Mouse (Mus musculus): ENCODE measurements around the gene Olfr1377.
"Not testable (repeated sequence)": the region's sequence is repeated elsewhere in the genome, so short reads cannot be mapped to it uniquely, and the experiment has no call there.

Gene Olfr1377

DNA sequence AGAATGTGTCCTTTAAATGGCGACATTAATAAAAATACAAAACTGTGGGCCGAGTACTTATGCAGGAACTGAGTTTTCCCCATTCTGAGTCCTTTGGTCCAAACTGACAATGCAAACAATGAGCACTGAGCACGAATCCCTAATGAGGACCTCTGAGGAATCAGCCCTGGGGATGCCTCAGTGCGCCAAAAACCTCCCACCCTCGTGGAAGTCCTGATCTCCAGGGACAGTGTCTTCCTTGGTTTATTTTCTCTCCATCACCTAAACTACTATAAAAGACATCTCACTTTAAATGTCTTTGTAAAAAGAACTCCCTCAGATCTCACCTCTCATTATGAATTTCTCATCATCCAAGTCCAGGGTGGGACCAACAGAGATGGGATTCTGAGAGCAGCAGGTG lies at the start of gene Olfr1377:
Olfr1377 (plus strand) TSS at position 301 of the 400 bp plus-strand sequence.
- DNase-seq: no peak

DNA sequence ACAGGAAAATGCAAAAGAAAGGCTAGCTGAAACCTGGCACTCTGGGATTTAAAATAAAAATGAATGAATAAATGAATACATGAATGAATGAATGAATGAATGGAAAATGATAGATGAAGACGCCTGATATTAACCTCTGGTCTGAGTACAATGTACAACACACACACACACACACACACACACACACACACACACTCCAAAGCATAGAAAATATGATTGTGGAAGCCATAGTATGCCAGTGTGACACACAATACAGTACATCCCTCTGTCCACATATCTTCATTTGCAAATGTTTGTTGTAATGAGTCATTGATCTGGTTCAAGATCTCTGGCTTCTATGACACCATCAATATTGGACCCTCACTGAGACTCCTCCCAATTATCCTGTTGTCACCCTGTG lies 49.7 kb upstream of the Olfr1377 start:
- DNase-seq: no peak

DNA sequence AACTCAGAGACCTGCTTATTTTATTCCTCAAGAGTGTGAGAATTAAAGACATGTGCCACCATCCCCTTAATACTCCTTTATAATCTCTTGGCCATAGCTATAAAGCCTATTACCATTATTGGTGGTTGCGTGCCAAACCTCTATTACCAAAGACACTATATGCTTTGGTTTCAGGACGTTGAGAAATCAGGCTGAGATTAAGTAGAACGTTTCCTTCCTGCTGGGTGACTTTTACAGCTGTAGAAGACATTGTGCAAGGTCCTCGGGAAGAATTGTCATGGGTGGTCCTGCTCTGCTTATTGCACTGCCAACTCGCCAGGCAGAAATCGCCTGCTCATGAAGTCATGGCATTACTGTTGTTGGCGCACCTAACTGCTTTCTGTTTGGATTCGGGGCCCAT lies 43.3 kb upstream of the Olfr1377 start:
- DNase-seq: no peak

DNA sequence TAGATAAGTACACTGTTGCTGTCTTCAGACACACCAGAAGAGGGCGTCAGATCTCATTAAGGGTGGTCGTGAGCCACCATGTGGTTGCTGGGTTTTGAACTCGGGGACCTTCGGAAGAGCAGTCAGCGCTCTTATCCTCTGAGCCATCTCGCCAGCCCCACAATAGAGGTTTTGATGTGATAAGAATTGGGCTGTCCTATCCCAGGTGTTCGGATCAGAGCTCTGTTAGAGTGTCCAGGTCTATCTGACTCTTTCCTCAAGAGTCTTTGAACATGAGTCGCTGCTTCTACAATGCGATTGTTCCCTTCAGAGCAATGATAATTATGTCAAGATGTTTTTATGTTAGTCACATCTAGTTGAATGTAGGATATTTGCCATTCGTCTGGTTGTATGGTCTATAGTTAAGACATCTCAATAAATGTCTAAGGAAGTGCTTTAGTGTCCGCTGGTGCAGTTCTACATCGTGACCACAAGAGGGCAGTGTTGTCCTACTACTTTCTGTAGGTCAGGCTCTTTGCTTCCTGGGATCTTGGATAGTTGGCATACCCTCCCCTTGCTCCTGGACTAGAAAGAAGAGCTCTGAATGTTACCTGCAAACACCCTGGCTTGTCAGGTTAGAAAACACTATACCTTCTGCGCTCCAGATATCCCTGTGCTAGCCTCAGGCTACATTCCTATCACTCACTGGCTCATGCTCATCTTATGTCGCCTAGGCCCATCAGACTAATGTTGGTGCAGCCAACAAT lies 42.0 kb upstream of the Olfr1377 start:
- peak; percentile 13 for DNase-seq

DNA sequence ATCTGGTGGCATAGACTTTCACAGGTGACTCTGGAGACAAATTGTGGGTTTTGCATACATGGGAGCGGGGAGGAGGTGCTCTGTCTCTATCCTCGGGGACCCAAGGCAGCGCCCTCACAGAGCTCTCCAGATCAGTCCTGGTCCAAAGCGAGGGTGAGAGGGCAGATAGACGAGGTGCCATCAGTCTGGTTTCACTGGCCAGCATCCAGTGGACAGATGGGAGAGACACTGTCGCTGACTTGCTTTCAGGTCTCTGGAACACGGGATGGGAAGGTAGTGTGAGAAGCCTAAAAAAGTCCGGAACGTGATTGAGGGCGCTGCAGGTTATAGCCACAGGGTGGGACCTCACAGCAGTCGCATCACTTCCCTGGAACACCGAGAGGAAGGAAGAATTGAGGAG lies 39.4 kb upstream of the Olfr1377 start:
- no peak for DNase-seq

DNA sequence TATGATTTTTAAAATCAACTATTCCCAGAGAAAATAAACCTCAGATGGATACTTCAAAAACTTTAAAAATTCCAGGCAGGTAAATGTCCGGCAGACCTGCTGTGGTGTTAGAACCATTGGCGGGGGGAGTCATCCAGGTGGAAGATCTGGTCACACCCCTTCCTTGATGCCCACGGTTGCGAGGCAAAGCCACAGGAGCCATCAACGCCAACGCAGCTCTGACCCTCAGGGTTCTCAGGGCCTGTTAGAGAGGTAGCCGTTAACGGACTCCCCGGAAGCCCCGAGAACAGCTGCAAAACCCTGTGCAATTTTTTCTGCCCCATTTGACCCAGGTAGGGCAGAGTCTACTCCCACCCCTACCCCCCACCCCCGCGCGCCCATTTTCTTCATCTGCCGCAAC lies 38.3 kb upstream of the Olfr1377 start, which contains the start of gene 4933414I15Rik:
4933414I15Rik (minus strand) TSS at position 260 of the 400 bp plus-strand sequence.
- no peak for DNase-seq

DNA sequence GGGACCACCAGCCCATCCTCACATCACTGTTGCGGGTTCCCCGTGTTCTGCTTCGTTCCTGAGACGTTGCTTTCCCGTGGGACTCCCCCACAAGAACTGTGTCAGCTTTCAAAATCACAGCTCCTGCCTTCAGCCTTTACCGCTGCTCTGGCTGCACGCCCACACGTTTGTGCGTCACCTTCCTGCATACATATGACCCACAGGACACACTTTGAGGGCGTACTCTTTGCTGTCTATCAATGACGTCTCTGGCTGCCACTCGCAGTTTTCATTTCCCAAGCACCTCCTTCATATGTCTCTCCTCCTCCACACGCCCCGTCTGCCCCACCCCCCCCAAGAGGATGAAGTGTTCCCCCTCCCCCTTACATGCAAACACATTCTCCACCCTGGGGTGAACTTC lies 29.5 kb upstream of the Olfr1377 start:
- no peak for DNase-seq

DNA sequence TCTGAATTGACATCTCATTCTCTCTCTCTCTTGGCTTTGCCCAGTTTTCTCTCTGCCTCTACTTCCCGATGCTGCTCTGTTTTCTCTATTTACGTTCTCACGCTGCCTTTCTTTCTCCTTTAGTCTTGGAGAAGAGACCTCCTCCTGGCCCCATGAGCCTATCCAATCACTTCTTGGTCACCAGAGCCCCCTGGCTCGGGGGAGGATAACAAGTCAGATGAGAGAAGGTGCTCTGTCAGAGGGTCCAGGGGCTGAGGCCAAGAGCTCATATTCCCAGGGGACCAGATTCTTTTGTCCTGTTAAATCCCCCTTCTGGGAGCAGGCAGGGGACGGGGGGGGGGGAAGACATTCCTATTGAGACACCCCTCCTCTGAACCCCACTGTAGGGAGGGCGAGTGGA lies 28.1 kb upstream of the Olfr1377 start, which contains the start of gene Prop1:
Prop1 (minus strand) TSS at position 101 of the 400 bp plus-strand sequence.
- no peak for DNase-seq

DNA sequence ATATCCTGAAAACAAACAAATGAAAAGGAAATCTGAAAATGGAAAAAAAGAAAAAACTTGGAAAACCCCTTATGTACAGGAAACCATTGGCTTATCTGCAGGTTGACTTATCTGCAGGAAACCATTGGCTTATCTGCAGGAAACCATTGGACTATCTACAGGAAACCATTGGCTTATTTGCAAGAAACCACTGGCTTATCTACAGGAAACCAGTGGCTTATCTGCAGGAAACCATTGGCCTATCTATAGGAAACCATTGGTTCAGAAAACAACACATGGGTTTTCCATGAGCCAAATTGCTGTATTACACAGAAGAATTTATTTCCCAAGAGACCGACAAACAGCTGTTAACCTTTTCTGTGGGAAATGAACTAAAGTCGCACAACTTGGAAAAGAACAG lies 16.9 kb upstream of the Olfr1377 start:
- DNase-seq: peak; percentile 28

DNA sequence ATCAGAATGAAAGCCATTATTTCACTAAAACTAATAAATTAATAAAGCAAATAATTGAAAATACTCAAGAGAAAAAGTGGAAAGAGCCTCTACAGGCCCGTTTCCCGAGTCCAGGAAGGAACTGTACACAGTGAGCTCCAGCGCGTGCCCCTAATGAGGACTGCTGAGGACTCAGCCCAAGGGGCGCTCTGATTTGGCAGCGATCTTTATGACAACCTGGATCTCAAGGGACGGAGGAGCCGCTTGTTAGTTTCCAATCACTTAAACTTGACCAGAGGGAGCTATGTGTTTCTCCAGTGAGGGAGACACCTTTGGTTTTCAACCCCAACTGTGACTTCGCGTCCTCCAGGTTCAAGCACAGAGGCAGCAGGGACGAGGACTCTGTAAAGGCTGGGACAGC lies 15.5 kb upstream of the Olfr1377 start, which contains the start of gene Olfr1378:
Olfr1378 (plus strand) TSS at position 301 of the 400 bp plus-strand sequence.
- DNase-seq: no peak

DNA sequence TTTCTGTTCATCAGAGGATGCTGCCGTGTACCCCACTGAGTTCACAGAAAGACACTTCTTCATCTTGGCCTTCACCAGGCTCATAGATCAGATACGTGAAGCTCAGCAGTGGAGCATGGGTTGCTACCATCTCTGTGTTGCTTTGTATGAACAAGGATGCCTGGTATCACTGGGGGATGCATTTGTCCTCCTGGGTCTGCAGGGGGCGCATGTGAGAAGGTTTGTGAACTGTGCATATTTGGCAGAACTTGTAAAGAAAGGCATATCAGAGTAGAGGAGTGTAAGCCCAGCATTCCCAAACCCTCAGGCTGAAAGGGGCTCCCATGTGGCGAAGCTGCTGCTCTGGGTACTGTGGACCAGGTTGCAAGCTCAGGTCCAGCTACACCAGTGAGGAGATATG lies 4.6 kb upstream of the Olfr1377 start:
- DNase-seq: no peak

DNA sequence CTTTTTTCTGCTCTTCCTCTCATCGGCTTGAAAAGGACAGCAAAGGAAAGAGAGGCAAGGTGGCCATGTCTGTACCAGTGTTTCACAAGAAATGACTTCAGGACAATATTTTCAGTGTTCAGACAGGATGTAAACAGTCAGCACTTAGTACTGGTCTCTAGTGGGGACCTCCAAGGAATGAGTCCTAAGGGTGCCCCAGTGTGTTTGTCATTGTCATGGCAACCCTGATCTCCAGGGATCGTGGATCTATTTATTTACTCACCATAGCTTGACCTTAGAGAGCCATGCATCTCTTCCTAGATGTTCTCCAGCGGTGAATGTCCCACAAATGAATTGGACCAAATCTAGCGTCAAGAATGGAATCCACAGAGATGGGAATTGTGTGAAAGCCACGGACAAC lies 21.5 kb downstream of the Olfr1377 start, which contains the start of gene Olfr51:
Olfr51 (plus strand) TSS at position 301 of the 400 bp plus-strand sequence.
- no peak for DNase-seq

DNA sequence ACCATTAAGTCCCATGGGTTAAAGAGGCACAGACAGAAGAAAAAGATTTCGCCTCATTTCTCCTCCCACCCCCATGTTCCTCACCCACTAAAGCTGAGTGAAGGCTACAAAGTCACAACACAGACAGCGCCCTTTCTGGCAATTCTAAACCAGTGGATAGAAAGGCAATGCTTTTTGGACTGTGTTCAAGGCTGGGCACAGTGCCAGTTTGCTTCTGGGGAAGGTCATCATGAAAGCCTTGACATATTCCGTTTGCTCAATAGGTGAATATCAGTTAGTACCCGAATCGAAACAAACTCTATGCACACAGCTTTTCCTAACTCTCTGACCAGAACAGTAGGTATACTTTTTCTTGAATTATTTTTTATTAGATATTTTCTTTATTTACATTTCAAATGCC lies 30.1 kb downstream of the Olfr1377 start:
- peak; percentile 38 for DNase-seq

DNA sequence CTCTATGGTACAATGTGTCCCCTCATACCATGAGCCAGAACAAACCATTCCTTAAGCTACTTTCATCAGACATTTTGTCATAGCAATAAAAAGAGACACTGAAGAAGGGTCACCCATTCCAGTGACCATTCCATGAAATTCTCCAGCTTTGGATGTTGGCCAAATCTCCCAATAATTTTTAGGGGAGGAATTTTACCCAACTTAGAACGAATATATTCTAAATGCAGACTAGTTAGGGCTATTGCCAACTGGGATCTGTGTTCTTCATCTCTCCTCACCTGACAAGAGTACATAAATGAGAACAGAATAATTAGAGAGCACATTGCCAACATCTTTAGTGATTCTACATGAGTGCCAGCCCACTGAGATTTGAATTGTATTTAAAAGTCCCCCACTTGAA lies 32.2 kb downstream of the Olfr1377 start, which contains the start of gene Olfr54:
Olfr54 (plus strand) TSS at position 301 of the 400 bp plus-strand sequence.
- DNase-seq: no peak

DNA sequence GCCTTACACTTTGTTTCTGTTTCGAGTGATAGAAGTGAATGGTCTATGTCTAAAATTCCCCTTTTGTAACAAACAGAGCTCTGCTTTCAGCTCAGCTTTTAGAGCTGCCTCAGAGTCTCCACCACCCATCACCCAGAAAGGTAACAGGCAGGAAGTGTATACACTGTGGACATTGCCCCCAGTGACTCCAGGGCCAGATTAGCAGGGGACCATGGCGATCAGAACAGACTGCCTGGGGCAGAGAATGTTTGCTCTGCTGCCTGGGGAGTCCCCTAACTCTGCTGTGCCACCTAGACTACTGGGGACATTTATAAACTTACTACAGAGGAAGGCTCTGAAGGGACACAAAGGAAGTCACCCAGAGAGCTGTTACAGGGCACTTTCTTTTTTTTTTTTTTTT lies 34.6 kb downstream of the Olfr1377 start:
- no peak for DNase-seq

DNA sequence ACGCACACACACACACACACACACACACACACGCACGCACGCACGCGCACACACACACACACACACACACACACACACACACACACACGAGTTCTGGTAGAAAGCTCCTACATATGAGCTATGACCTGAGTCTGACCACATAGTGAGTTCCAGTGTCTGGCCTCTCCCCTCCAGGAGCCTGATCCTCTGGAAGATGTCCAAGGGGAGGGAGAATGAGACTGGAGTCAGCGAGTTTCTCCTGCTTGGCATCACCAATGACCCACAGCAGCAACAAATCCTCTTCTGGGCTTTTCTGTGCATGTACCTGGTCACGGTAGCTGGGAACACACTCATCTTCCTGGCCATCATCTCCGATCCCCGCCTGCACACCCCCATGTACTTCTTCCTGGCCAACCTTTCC lies 45.0 kb downstream of the Olfr1377 start:
- DNase-seq: peak; percentile 14

DNA sequence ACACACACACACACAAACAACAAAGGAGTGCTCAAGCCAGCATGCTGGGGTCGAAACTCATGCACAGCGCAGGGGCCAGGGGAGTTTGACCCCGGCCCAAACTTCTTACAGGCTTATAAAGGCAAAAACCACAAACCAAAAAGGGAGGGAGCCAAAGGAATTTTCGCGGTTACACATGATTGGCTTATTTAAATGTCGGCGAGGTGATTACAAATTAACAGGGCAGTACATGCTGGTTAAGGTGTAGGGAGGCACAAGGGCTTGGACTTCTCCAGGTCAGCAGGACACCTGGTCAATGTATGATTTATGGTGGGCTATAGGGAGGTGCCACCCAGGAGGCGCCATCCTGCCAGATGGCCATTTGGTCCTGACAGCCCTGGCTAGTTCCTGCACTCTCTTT lies 47.6 kb downstream of the Olfr1377 start:
- DNase-seq: peak; percentile 48

DNA sequence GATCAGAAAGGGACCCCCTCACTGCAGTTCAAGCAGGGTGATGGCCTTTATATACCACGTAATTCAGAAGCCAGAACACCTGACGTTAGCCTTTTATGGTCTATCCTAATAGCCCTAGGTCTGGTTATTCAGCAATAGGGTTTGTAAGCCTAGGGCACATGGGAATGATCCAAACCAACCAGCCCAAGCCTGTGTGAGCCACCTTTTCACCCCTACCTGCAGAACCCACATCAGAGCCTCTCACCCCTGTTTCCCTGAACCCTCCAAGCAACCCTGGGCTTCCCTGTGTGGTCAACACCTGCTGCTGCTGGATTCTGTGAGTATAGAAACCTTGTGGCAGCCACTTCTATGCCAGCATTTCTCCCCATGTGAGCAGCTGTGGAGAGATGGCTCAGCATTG lies 48.5 kb downstream of the Olfr1377 start:
- DNase-seq: peak; percentile 48

DNA sequence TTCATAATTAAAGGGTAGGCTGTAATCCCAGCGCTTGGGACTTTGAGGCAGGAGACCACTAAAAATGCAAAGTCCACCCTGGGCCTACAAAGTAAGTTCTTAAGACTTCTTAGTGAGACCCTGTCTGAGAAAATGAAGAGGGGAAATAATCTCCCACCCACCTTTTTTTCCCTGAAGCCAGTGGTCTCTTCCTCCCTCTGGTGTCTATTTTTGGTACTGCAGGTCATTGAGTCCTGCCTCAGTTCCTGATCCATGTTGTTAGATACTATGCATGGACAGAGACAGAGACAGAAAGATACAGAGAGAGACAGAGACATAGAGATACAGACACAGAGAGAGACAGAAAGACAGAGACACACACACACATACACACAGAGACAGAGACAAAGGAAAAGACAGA lies 51.1 kb downstream of the Olfr1377 start:
- no peak for DNase-seq

DNA sequence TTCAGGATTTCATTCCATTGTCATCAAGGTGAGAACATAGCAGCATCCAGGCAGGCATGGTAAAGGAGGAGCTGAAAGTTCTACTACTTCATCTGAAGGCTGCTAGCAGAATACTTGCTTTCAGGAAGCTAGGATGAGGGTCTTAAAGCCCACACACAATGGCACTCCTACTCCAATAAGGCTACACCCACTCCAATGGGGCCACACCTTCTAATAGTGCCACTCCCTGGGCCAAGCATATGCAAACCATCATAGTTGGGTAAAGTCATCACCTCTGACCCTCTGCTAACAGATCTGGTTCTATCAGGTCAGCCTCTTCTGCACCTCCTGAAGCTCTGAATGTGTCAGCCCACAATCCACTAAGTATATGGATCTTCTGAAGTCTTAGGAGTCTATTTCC lies 52.4 kb downstream of the Olfr1377 start:
- not testable (repeated sequence) for DNase-seq

DNA sequence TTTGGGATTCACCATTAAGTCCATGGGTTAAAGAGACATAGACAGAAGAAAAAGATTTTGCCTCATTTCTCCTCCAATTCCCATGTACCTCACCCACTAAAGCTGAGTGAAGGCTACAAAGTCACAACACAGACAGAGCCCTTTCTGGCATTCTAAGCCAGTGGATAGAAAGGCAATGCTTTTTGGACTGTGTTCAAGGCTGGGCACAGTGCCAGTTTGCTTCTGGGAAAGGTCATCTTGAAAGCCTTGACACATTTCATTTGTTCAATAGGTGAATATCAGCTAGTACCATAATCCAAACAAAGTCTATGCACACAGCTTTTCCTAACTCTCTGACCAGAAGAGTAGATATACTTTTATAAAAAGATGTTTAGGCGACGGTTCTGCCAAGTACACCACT lies 54.2 kb downstream of the Olfr1377 start:
- DNase-seq: no peak

Measured in kidney, adult 11 months (tissue).